Mouse (Mus musculus) forebrain, embryonic 14.5 days (tissue): ENCODE results near the gene Mterf1b. TPM values are rescaled to one million over a fixed set of nuclear protein-coding genes. Genes with fewer than 3 reads are reported as not detected.
"Not testable (repeated sequence)": the region's sequence is repeated elsewhere in the genome, so short reads cannot be mapped to it uniquely, and the experiment has no call there.

ENCODE experiments used
- ATAC-seq: fragments of 200-750 bp; cut with Nextera tagmentation; 2 replicates; pipeline ENCODE4 v1.8.0; 2017; ENCODE audit warnings: mild to moderate bottlenecking, moderate library complexity
- DNase-seq: peaks from one replicate; pipeline ENCODE4 v3.0.0-alpha.2; 2015; ENCODE audit warnings: low spot score
- H3K27ac ChIP-seq: fragments of 300-500 bp; sonication (generic); 2 replicates; pipeline ENCODE4 v1.5.1; 2014; ENCODE audit warnings: low read depth, mild to moderate bottlenecking, control low read depth, low read length, moderate library complexity
- H3K27me3 ChIP-seq: fragments of 300-500 bp; sonication (generic); replicated peaks from 2 replicates; pipeline ENCODE4 v1.6.1; 2014; ENCODE audit warnings: low read length, control low read depth, mixed read lengths; ENCODE audit not compliant: control insufficient read depth, insufficient read depth
- H3K36me3 ChIP-seq: fragments of 300-500 bp; sonication (generic); 2 replicates; pipeline ENCODE4 v1.6.1; 2014; ENCODE audit warnings: low read length, control low read depth; ENCODE audit not compliant: control insufficient read depth, insufficient read depth
- H3K4me1 ChIP-seq: fragments of 300-500 bp; sonication (generic); 2 replicates; pipeline ENCODE4 v1.6.1; 2014; ENCODE audit warnings: antibody characterized with exemption, low read length, control low read depth; ENCODE audit not compliant: control insufficient read depth, insufficient read depth
- H3K4me2 ChIP-seq: fragments of 300-500 bp; sonication (generic); 2 replicates; pipeline ENCODE4 v1.6.1; 2014; ENCODE audit warnings: mild to moderate bottlenecking, control low read depth, low read length
- H3K4me3 ChIP-seq: fragments of 300-500 bp; sonication (generic); 2 replicates; pipeline ENCODE4 v1.5.1; 2014; ENCODE audit warnings: low read depth, low read length, control low read depth
- H3K9ac ChIP-seq: fragments of 300-500 bp; sonication (generic); 2 replicates; pipeline ENCODE4 v1.6.1; 2014; ENCODE audit warnings: mild to moderate bottlenecking, low read length, control low read depth, moderate library complexity
- H3K9me3 ChIP-seq: fragments of 300-500 bp; sonication (generic); replicated peaks from 2 replicates; pipeline ENCODE4 v1.6.1; 2016; ENCODE audit warnings: low read length, control low read depth, mixed read lengths; ENCODE audit not compliant: control insufficient read depth
- WGBS: fragments of 180-500 bp; shearing (Covaris S2); extraction: QIAGEN DNeasy Blood & Tissue Kit; methylation state at CpG from one replicate; pipeline ENCODE4 v1.1.7; 2014; 5-methylcytosine and 5-hydroxymethylcytosine counted together
- polyA plus RNA-seq: library from polyadenylated mRNA; unstranded; fragments of >200 nt; fragmentation: Nextera tagmentation; extraction: Ambion mirVana; gene quantifications from 2 replicates; pipeline ENCODE4 v1.2.1, GENCODE M21; 2014

Mterf1b gene
- polyA plus RNA-seq, 1 experiment from 2014 or later = 3.6 TPM

GRCm38 (mm10) chr5:4186815-4187214 is 5.4 kb upstream of the Mterf1b start:
- Histone ChIP-seq H3K4me2 (no peak overlapping the region), H3K36me3 (no peaks in the 10 kb centered on the region), H3K27me3 (no peaks in the 10 kb centered on the region), H3K9ac (no peak overlapping the region), H3K4me3 (no peak overlapping the region), H3K27ac (no peak overlapping the region), H3K4me1 (no peaks in the 10 kb centered on the region), H3K9me3 (no peaks in the 10 kb centered on the region)
- ATAC-seq = no peak
- WGBS = 68% methylated on average over 4 of the region's 4 CpGs
- DNase-seq = no peak

- peak overlapping the region; percentile 24 for H3K4me3 ChIP-seq
- peak overlapping the region; percentile 42; the same call in 1 of the 2 replicates for H3K9ac ChIP-seq
- H3K4me1 ChIP-seq, DNase-seq, H3K27me3 ChIP-seq, ATAC-seq, H3K36me3 ChIP-seq, H3K27ac ChIP-seq, H3K9me3 ChIP-seq: not testable (repeated sequence)
- H3K4me2 ChIP-seq = peak overlapping the region; percentile 51
- 12% methylated on average over 13 of the region's 27 CpGs for WGBS
Observed at GRCm38 (mm10) chr5:4192481-4193246, 497 bp downstream of the Mterf1b start.

- Histone ChIP-seq H3K9ac (peak overlapping the region; percentile 42; the same call in 1 of the 2 replicates), H3K4me3 (peak overlapping the region; percentile 24), H3K27ac (no peak overlapping the region), H3K36me3 (no peaks in the 10 kb centered on the region), H3K27me3 (no peaks in the 10 kb centered on the region), H3K9me3 (no peaks in the 10 kb centered on the region), H3K4me1 (peaks cover 5% of the 10 kb centered on the region; the same call in 1 of the 2 replicates), H3K4me2 (peak overlapping the region; percentile 51)
- WGBS = 86% methylated on average over 5 of the region's 5 CpGs
- ATAC-seq = no peak
- no peak for DNase-seq
Observed at GRCm38 (mm10) chr5:4193247-4193628, 1.1 kb downstream of the Mterf1b start.

- no peak for ATAC-seq
- H3K9me3 ChIP-seq = no peaks in the 10 kb centered on the region
- H3K27me3 ChIP-seq = no peaks in the 10 kb centered on the region
- no peak overlapping the region for H3K4me3 ChIP-seq
- no peak overlapping the region for H3K9ac ChIP-seq
- no peak for DNase-seq
- H3K4me1 ChIP-seq = peaks cover 5% of the 10 kb centered on the region; the same call in 1 of the 2 replicates
- no peaks in the 10 kb centered on the region for H3K36me3 ChIP-seq
- no peak overlapping the region for H3K4me2 ChIP-seq
- H3K27ac ChIP-seq = no peak overlapping the region
- WGBS = 93% methylated on average over 1 of the region's 1 CpGs
Observed at GRCm38 (mm10) chr5:4194166-4194565, 2.0 kb downstream of the Mterf1b start.

- 23% methylated on average over 1 of the region's 1 CpGs for WGBS
Observed at GRCm38 (mm10) chr5:4195086-4195485, 2.9 kb downstream of the Mterf1b start.

GRCm38 (mm10) chr5:4201368-4201767 is 9.2 kb downstream of the Mterf1b start:
- Histone ChIP-seq H3K9me3 (no peaks in the 10 kb centered on the region), H3K4me1 (no peaks in the 10 kb centered on the region), H3K27ac (no peak overlapping the region), H3K9ac (no peak overlapping the region), H3K36me3 (no peaks in the 10 kb centered on the region), H3K4me2 (no peak overlapping the region), H3K27me3 (no peaks in the 10 kb centered on the region), H3K4me3 (no peak overlapping the region)
- peak; percentile 67 for DNase-seq
- ATAC-seq = peak; percentile 55; the same call in 1 of the 2 replicates

More at GRCm38 (mm10) chr5:4195086-4195485, 2.9 kb downstream of the Mterf1b start:
- Histone ChIP-seq H3K27me3 (no peaks in the 10 kb centered on the region), H3K9ac (no peak overlapping the region), H3K9me3 (no peaks in the 10 kb centered on the region), H3K4me1 (peaks cover 5% of the 10 kb centered on the region; the same call in 1 of the 2 replicates), H3K4me3 (no peak overlapping the region), H3K4me2 (no peak overlapping the region), H3K27ac (no peak overlapping the region), H3K36me3 (no peaks in the 10 kb centered on the region)
- ATAC-seq (no peak), DNase-seq (no peak)

GRCm38 (mm10) chr5:4202276-4202810 is 10.2 kb downstream of the Mterf1b start:
- H3K27me3 ChIP-seq, H3K36me3 ChIP-seq, DNase-seq, H3K4me3 ChIP-seq, H3K4me1 ChIP-seq, H3K27ac ChIP-seq, H3K9me3 ChIP-seq, H3K9ac ChIP-seq, ATAC-seq, H3K4me2 ChIP-seq: not testable (repeated sequence)
- 94% methylated on average over 19 of the region's 19 CpGs for WGBS

GRCm38 (mm10) chr5:4210082-4210481 is 17.9 kb downstream of the Mterf1b start:
- H3K9me3 ChIP-seq, H3K4me1 ChIP-seq, H3K9ac ChIP-seq, DNase-seq, H3K4me3 ChIP-seq, H3K27me3 ChIP-seq, H3K36me3 ChIP-seq, H3K4me2 ChIP-seq, ATAC-seq, H3K27ac ChIP-seq: not testable (repeated sequence)
- 89% methylated on average over 2 of the region's 3 CpGs for whole genome bisulfite sequencing

- no peak overlapping the region for H3K9ac ChIP-seq
- H3K9me3 ChIP-seq = no peaks in the 10 kb centered on the region
- WGBS = 85% methylated on average over 3 of the region's 3 CpGs
- no peaks in the 10 kb centered on the region for H3K36me3 ChIP-seq
- no peaks in the 10 kb centered on the region for H3K4me1 ChIP-seq
- H3K27me3 ChIP-seq = no peaks in the 10 kb centered on the region
- DNase-seq (no peak), ATAC-seq (no peak)
- H3K4me2 ChIP-seq = no peak overlapping the region
- no peak overlapping the region for H3K27ac ChIP-seq
- no peak overlapping the region for H3K4me3 ChIP-seq
Observed at GRCm38 (mm10) chr5:4221309-4221708, 29.1 kb downstream of the Mterf1b start.
